Mouse (Mus musculus): Measurements from ENCODE around the gene Gm32742.

Gm32742 gene

GRCm38 (mm10) chr9:51165312-51166180 lies at the start of gene Gm32742:
Gm32742 (minus strand) TSS chr9:51165517.
- DNase-seq (ENCODE audit: low spot score) = no peak

- no peak for DNase-seq (ENCODE audit: low spot score)
Measured at GRCm38 (mm10) chr9:51213729-51214237, 48.5 kb upstream of the Gm32742 start.

GRCm38 (mm10) chr9:51213023-51213728 lies 47.9 kb upstream of the Gm32742 start, which contains the start of gene Pou2af1:
Pou2af1 (plus strand) TSS chr9:51213708.
- DNase-seq (ENCODE audit: low spot score) = no peak

- DNase-seq (ENCODE audit: low spot score) = no peak
Measured at GRCm38 (mm10) chr9:51211191-51211590, 45.9 kb upstream of the Gm32742 start.

- no peak for DNase-seq (ENCODE audit: low spot score)
Measured at GRCm38 (mm10) chr9:51208974-51209332, 43.6 kb upstream of the Gm32742 start.

- no peak for DNase-seq (ENCODE audit: low spot score)
Measured at GRCm38 (mm10) chr9:51194790-51195189, 29.5 kb upstream of the Gm32742 start.

- no peak for DNase-seq (ENCODE audit: low spot score)
Measured at GRCm38 (mm10) chr9:51190655-51191054, 25.3 kb upstream of the Gm32742 start.

GRCm38 (mm10) chr9:51185871-51186270 lies 20.6 kb upstream of the Gm32742 start:
- no peak for DNase-seq (ENCODE audit: low spot score)

GRCm38 (mm10) chr9:51185386-51185785 lies 20.1 kb upstream of the Gm32742 start:
- peak; percentile 20 for DNase-seq (ENCODE audit: low spot score)

- DNase-seq (ENCODE audit: low spot score) = no peak
Measured at GRCm38 (mm10) chr9:51182716-51183710, 17.7 kb upstream of the Gm32742 start.

- peak; percentile 71 for DNase-seq (ENCODE audit: low spot score)
Measured at GRCm38 (mm10) chr9:51180621-51181020, 15.3 kb upstream of the Gm32742 start.

GRCm38 (mm10) chr9:51178297-51178696 lies 13.0 kb upstream of the Gm32742 start:
- DNase-seq (ENCODE audit: low spot score) = peak; percentile 13

- no peak for DNase-seq (ENCODE audit: low spot score)
Measured at GRCm38 (mm10) chr9:51175722-51176121, 10.4 kb upstream of the Gm32742 start.

- no peak for DNase-seq (ENCODE audit: low spot score)
Measured at GRCm38 (mm10) chr9:51174890-51175464, 9.7 kb upstream of the Gm32742 start.

GRCm38 (mm10) chr9:51170298-51170697 lies 5.0 kb upstream of the Gm32742 start:
- no peak for DNase-seq (ENCODE audit: low spot score)

GRCm38 (mm10) chr9:51169133-51169532 lies 3.8 kb upstream of the Gm32742 start:
- DNase-seq (ENCODE audit: low spot score) = no peak

- DNase-seq (ENCODE audit: low spot score) = no peak
Measured at GRCm38 (mm10) chr9:51168698-51169097, 3.4 kb upstream of the Gm32742 start.

GRCm38 (mm10) chr9:51167954-51168353 lies 2.6 kb upstream of the Gm32742 start:
- no peak for DNase-seq (ENCODE audit: low spot score)

- DNase-seq (ENCODE audit: low spot score) = no peak
Measured at GRCm38 (mm10) chr9:51163989-51164388, 1.3 kb downstream of the Gm32742 start.

- peak; percentile 85 for DNase-seq (ENCODE audit: low spot score)
Measured at GRCm38 (mm10) chr9:51161771-51162388, 3.4 kb downstream of the Gm32742 start.
